Mouse (Mus musculus): Measurements from ENCODE around the gene Mcu.

- TF ChIP-seq POLR2A (IDR thresholded peaks at IDR 0.05; ENCODE audit: control insufficient read depth, low read depth, low read length), result no peak
- TF ChIP-seq CTCF (IDR thresholded peaks at IDR 0.05; ENCODE audit: control insufficient read depth, insufficient read depth, insufficient replicate concordance, low read depth, low read length), result no peak
These were observed 26.6 kb downstream of the Mcu start for GRCm38 (mm10) chr10:59589856-59590255.

Measured in testis, adult 2 months (tissue).